Mouse (Mus musculus): Measurements from ENCODE around the gene Car5a.

Gene Car5a

GRCm38 (mm10) chr8:121955825-121956500 lies 11.3 kb upstream of the Car5a start:
- in situ Hi-C loops (cut with MboI, MseI) = no loop called here

- in situ Hi-C loops (cut with MboI, MseI) = no loop called here
Measured at GRCm38 (mm10) chr8:121954981-121955555, 10.4 kb upstream of the Car5a start.

- in situ Hi-C loops (cut with MboI, MseI) = no loop called here
Measured at GRCm38 (mm10) chr8:121953821-121954545, 9.3 kb upstream of the Car5a start.

- in situ Hi-C loops (cut with MboI, MseI) = no loop called here
Measured at GRCm38 (mm10) chr8:121952800-121953199, 8.1 kb upstream of the Car5a start.

GRCm38 (mm10) chr8:121952122-121952521 lies 7.4 kb upstream of the Car5a start:
- in situ Hi-C loops (cut with MboI, MseI) = no loop called here

GRCm38 (mm10) chr8:121951656-121952009 lies 6.9 kb upstream of the Car5a start:
- in situ Hi-C loops (cut with MboI, MseI) = no loop called here

- in situ Hi-C loops (cut with MboI, MseI) = no loop called here
Measured at GRCm38 (mm10) chr8:121950749-121951655, 6.3 kb upstream of the Car5a start.

- in situ Hi-C loops (cut with MboI, MseI) = loop anchor here in 1 of 2 experiments (5.0 kb wide), 1 partner anchor 48 kb away; no protein-coding TSS in a partner anchor
Measured at GRCm38 (mm10) chr8:121949941-121950748, 5.4 kb upstream of the Car5a start.

- in situ Hi-C loops (cut with MboI, MseI) = loop anchor here in 1 of 2 experiments (5.0 kb wide), 1 partner anchor 47 kb away; no protein-coding TSS in a partner anchor
Measured at GRCm38 (mm10) chr8:121949222-121949800, 4.6 kb upstream of the Car5a start, which contains the start of gene Banp. Banp (plus strand) TSS chr8:121949750.

GRCm38 (mm10) chr8:121948321-121949145 lies 3.8 kb upstream of the Car5a start:
- in situ Hi-C loops (cut with MboI, MseI) = loop anchor here in 1 of 2 experiments (5.0 kb wide), 1 partner anchor 46 kb away; no protein-coding TSS in a partner anchor

GRCm38 (mm10) chr8:121947753-121948141 lies 3.0 kb upstream of the Car5a start:
- in situ Hi-C loops (cut with MboI, MseI) = loop anchor here in 1 of 2 experiments (5.0 kb wide), 1 partner anchor 45 kb away; no protein-coding TSS in a partner anchor

- in situ Hi-C loops (cut with MboI, MseI) = loop anchor here in 1 of 2 experiments (5.0 kb wide), 1 partner anchor 45 kb away; no protein-coding TSS in a partner anchor
Measured at GRCm38 (mm10) chr8:121947047-121947752, 2.5 kb upstream of the Car5a start.

- in situ Hi-C loops (cut with MboI, MseI) = loop anchor here in 1 of 2 experiments (5.0 kb wide), 1 partner anchor 44 kb away; no protein-coding TSS in a partner anchor
Measured at GRCm38 (mm10) chr8:121946351-121946750, 1.6 kb upstream of the Car5a start.

- in situ Hi-C loops (cut with MboI, MseI) = no loop called here
Measured at GRCm38 (mm10) chr8:121943716-121944115, 988 bp downstream of the Car5a start.

GRCm38 (mm10) chr8:121943057-121943540 lies 1.6 kb downstream of the Car5a start:
- in situ Hi-C loops (cut with MboI, MseI) = no loop called here

- in situ Hi-C loops (cut with MboI, MseI) = no loop called here
Measured at GRCm38 (mm10) chr8:121938732-121939131, 6.0 kb downstream of the Car5a start.

- in situ Hi-C loops (cut with MboI, MseI) = no loop called here
Measured at GRCm38 (mm10) chr8:121936391-121936790, 8.3 kb downstream of the Car5a start.
